27 mouse cellular contexts compared by ENCODE assay signal in genomic region chr3:110339026-110339606, GRCm38 (mm10).
"Had no signal": no experiment of that assay in that cellular context is flagged by ENCODE, and none has a peak within 500 bp of the region (broad histone marks: within the 10 kb centered on the region; RNA-seq: fewer than 3 reads in every experiment).

No protein-coding gene starts in this region.

- H3K4me1 ChIP-seq: heart, embryonic 10.5 days; heart, embryonic 12.5 days; hindbrain, embryonic 10.5 days; hindbrain, embryonic 12.5 days; intestine, embryonic 15.5 days; limb, embryonic 13.5 days; limb, embryonic 15.5 days; liver, embryonic 12.5 days had no signal

- H3K36me3 ChIP-seq: heart, embryonic 10.5 days; heart, embryonic 12.5 days; hindbrain, embryonic 10.5 days; hindbrain, embryonic 12.5 days; intestine, embryonic 15.5 days; limb, embryonic 13.5 days; limb, embryonic 15.5 days; liver, embryonic 12.5 days had no signal

- H3K4me2 ChIP-seq: heart, embryonic 12.5 days; hindbrain, embryonic 12.5 days; hindbrain, embryonic 14.5 days; intestine, embryonic 15.5 days; limb, embryonic 13.5 days; limb, embryonic 15.5 days; liver, embryonic 12.5 days had no signal

- H3K4me3 ChIP-seq: gastrocnemius, adult 2 months; heart, embryonic 10.5 days; heart, embryonic 12.5 days; hindbrain, embryonic 10.5 days; hindbrain, embryonic 12.5 days; intestine, embryonic 15.5 days; left cerebral cortex, adult 2 months; limb, embryonic 13.5 days; limb, embryonic 15.5 days; liver, embryonic 12.5 days had no signal

- DNase-seq: gastrocnemius, adult 2 months; gastrocnemius, postnatal 10 days; gastrocnemius, postnatal 25 days; heart, adult 18-20 months; heart, postnatal 10 days; heart, postnatal 4 days; kidney, adult 18-20 months; kidney, adult 8-10 months; kidney, postnatal 10 days; kidney, postnatal 25 days; kidney, postnatal 4 days; left cerebral cortex, postnatal 4 days; lung, adult 18-20 months had no signal

- H3K27ac ChIP-seq: gastrocnemius, adult 2 months; heart, embryonic 10.5 days; hindbrain, embryonic 10.5 days; hindbrain, embryonic 12.5 days; hindbrain, embryonic 14.5 days; intestine, embryonic 15.5 days; left cerebral cortex, adult 2 months; limb, embryonic 13.5 days; limb, embryonic 15.5 days; liver, embryonic 12.5 days; liver, embryonic 14.5 days had no signal

- H3K9ac ChIP-seq: heart, embryonic 12.5 days; hindbrain, embryonic 12.5 days; hindbrain, embryonic 14.5 days; intestine, embryonic 15.5 days; limb, embryonic 13.5 days; limb, embryonic 15.5 days; liver, embryonic 12.5 days; liver, embryonic 14.5 days had no signal

- H3K9me3 ChIP-seq: heart, embryonic 10.5 days; heart, embryonic 12.5 days; hindbrain, embryonic 10.5 days; hindbrain, embryonic 12.5 days; intestine, embryonic 15.5 days; limb, embryonic 13.5 days; limb, embryonic 15.5 days; liver, embryonic 12.5 days had no signal

- H3K27me3 ChIP-seq: heart, embryonic 12.5 days; hindbrain, embryonic 12.5 days; intestine, embryonic 15.5 days; limb, embryonic 13.5 days; limb, embryonic 15.5 days; liver, embryonic 12.5 days had no signal

- ATAC-seq: hindbrain, embryonic 16.5 days; inflammation-experienced regulatory T-cells, adult 6 months; intestine, embryonic 15.5 days; intestine, postnatal 0 days; liver, embryonic 12.5 days had no signal
